Mouse (Mus musculus): ENCODE measurements around the gene Cntln.
A peak's percentile ranks its signal among the peaks of the same experiment; 100 is the strongest.

The Cntln gene

DNA sequence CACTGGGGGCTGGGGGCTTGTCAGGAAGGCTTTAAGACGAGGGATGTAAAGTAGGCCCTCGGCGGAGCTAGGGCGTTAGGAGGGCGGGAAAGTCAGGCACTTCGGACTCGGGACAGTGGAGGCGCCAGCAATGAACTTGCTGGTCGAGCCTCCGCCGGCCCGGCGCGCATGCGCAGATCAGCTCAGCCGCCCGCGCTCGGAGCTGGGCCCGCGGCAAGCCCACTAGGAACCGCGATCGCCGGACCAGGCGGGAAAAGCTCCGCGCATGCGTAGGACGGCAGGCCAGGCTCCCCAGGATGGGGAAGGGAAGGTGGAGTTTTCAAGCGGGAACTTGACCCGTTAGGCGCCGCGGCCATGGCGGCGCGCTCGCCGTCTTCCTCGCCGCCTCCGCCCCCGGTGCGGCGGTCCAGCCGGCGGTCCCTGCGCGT lies at the start of gene Cntln:
Gene Cntln, plus strand, starts transcription at position 199 of the 428 bp plus-strand sequence.
- peak; percentile 82 for DNase-seq (ENCODE audit: low spot score)

DNA sequence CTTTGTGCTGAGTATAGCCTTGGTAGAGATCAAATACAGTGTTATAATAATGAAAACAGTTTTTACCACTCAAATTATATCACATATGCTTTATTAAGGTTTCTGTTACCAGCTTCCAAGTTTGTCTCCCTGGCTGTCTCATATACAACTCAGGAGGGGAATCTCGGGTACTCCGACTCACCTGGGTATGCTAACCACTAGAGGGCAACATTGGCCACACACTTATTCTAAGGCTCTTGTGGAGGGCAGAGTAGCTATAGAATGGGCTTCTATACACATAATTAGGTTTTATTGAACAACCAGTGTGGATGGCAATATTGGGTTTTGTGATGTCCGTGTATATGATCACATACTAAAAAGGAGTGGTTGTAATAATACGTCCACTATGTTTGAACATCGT lies 47.1 kb upstream of the Cntln start:
- DNase-seq (ENCODE audit: low spot score), result peak; percentile 26

DNA sequence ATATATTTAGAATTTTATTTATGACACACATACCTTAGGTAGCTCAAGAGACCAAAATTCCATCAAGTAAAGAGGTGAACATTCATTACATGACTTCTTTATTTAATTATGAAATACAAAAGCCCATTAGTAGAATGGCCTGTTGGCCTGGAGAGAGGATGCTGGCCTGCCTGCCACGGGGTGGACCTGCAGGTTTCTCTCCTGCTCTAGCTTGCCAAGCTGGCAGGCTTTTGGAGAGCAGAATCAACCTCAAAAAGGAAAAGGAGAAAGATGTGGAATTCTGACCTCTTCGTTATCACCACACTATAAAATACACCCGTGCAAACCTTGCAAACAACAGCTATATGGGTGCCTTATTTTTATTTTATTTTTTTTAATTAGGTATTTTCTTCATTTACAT lies 45.6 kb upstream of the Cntln start:
- peak; percentile 9 for DNase-seq (ENCODE audit: low spot score)

DNA sequence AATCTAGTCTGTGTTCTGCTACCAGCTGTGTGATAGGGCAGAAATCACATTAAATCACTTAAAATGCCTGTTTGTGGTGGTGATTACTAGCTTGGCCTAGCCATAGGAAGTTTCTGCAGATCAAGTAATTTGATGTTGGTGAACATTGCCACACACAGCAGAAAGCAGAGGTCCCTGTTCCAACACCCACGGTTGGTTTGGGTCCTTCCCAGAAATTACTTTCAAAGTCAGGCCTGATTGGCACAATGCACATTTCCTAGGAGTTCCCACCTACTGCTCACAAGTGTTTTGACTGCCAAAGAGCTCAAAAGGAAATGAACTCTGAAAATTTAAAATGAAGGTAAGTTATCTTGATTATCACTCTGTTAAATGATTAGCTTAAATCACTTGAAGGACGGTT lies 44.6 kb upstream of the Cntln start:
- no peak for DNase-seq (ENCODE audit: low spot score)

DNA sequence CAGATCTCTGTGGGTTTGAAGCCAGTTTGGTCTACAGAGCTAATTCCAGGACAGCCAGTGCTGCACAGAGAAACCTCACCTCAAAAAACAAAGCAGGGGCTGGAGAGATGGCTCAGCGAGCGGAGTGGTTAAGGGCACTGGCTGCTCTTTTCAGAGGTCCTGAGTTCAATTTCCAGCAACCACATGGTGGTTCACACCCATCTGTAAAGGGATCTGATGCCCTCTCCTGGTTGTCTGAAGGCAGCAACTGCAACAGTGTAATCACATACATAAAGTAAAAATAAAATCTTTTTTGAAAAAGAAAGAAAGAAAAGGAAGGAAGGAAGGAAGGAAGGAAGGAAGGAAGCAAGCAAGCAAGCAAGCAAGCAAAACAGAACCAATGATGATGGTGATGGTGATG lies 26.5 kb upstream of the Cntln start:
- DNase-seq (ENCODE audit: low spot score), result no peak

DNA sequence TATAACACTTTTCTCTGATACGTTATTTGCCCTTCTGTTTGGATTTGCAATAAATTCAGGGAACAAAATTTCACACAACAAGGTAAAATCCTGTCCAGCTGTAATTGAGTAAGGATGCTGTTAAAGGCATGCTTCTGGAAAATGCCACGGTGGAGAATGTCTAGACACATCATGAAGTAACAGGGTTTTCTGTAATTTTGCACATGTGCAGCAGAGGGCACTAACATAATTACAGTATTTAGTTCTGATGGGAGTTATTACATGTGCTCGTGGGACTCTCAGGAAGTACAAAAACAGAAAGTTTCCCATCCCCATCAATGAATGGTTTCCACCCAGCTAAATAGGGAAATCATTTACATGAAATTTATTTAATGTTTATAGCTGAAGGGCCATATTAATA lies 7.8 kb upstream of the Cntln start:
- peak; percentile 19 for DNase-seq (ENCODE audit: low spot score)

DNA sequence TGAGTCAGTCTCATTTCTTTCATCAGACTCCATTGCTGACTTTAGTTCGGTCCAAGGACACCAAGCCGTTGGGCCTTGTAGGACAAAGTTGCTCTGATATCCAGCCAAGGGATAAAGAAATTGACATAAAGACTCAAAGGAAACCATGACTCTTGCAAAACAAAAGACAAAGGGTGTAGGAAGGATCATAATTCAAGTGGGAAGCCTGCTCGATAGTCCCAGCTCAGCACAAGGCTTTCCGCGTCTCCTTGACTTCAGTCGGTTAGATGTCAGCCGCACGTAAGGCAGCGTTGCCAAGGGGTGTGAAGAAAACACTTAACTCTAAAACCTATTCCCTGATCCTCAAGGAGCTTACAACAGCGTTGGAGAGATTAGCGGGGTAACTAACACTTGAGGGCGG lies 463 bp upstream of the Cntln start:
- no peak for DNase-seq (ENCODE audit: low spot score)

DNA sequence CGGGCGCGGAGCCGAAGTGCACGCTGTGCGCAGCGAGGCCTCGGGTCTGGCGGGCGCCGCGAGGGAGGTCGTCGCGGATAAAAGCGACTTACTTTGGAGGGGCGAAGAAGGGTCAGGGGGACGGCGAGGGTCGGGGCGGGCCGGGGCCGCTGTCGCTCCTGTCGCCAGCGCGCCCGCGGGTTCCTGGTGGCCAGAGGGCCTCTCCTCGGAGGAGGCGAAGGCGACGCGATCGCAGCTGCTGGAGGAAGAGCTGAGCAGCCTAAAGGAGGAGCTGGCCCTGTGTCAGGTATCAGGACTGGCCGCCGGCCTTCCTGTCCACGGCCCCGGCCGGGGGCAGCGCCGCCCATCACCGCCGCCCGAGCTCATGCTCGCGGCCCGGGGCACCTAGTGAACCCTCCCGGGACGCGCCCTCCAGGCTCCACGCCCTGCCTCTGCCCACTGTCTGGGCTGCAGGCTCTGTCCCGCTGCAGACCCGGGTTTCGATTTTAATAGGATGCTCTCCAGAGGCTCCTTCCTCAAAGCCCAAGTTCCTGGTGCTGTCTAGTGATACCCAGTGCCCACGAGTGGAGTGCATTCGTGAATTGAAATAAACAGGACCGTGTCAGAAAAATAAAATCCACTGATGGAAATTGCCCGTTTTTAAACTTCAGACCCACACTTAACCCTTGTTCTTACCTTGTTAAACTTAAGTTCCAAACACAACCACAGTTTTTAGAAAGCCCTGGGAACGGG lies 596 bp downstream of the Cntln start:
- peak; percentile 68 for DNase-seq (ENCODE audit: low spot score)

DNA sequence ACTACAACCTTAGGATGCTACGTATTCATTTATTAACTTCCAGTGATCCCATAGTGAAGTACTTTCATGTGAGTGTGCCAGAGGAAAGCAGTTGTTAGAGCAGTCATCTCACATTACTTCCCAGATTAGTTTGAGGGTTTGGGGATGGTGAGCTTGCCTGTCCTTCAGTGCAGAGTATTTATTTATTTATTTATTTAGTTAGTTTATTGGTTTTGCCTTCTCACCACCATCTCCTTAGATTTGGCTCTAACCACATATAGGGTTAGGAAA lies 1.1 kb downstream of the Cntln start:
- peak; percentile 10 for DNase-seq (ENCODE audit: low spot score)

DNA sequence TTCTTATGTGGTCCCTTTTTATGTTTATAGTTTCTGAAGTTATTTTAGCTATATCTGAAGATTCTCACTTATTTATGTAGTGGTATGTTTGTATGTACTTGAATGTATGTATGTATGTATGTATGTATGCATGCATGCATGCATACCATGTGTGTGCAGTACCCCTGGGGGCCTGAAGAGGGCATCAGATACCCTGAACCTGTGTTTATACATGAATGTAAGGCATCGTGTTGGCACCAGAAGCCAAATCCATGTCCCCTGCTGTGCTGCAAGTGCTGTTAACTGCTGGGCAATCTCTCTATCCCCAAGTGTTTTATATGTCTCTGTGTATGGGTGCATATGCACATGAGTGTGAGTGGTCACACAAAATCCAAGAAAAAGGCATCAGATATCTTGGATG lies 34.3 kb downstream of the Cntln start:
- DNase-seq (ENCODE audit: low spot score), result no peak

DNA sequence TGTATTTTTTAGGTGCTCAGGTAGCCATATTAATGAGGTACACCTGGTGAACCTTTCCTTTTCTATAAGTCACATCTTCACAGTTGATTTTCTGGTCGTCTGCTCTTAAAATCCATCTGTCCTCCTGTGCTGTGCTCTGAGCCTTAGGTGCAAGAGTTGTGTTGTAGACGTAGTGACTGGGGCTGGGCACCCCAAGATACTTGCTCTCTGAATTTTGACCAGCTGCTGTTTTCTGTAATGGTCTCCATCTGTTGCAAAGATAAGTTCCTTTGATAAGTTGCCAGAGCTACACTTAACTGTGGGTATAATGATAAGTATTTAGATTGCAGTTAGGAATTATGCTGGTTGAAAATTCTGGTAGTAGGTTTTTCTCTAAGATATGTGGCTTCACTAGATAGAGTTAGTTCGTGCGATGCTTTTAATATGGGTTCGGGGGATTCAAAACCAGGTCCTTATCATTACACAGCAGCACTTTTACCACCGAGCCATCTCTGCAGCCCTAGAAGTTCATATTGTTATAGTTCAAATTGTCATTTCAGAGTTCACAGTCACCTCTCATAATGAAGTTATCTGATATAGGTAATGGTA lies 50.3 kb downstream of the Cntln start:
- no peak for DNase-seq (ENCODE audit: low spot score)

DNA sequence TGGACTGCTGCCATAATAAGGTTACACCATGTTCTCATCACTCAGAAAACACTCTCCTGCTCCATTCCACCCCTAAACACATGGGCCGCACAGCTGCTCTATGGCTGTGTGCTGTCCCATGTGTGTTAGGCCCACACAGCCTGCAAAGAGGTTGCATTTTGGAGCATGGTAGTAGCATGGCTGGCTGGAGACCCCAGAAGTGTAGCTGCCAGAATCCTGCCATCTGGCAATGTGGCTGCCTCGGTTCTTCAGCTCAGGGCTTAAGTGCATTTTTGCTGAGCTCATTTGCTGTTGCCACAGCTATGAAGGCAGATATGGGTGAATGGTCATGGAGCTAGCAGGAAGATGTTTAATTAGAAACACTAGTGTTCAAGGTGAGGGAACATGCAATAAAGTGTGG lies 58.0 kb downstream of the Cntln start:
- no peak for DNase-seq (ENCODE audit: low spot score)

DNA sequence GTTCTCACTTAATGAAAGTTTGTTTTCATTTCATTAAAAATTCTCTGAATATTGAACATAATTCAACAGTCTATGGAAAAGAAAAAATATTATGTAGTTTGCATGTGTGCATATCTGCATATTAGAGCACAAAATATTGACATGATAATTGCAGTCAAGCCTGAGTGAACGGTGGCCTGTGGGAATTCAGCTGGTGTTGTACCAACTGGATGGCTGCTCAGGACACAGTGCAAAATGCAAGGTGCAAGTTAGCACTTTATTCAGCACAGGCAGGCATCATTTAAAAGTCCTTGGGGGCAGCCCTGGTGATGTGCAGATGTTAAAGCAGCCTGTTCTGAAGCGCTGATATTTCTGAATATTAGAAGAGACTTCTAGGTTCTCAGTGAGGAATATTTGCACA lies 58.5 kb downstream of the Cntln start:
- no peak for DNase-seq (ENCODE audit: low spot score)

DNA sequence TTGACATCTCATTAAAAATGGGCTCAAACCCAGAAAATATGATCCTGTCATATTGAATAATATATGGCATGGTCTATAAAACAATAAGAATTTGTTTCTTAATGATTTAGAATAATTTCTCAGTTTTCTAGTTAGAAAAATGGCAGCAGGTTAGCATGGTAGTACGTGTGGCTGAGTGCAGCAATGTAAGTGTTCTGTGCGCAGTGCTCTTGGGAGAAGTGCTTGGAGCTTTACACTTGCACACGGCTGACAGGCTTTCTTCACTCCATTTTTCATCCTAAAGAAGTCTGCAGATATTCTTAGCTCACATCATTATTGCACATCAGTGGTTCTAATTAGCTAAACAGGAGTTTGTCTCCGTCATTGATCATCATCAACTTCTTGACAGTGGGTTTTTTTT lies 60.0 kb downstream of the Cntln start:
- no peak for DNase-seq (ENCODE audit: low spot score)

DNA sequence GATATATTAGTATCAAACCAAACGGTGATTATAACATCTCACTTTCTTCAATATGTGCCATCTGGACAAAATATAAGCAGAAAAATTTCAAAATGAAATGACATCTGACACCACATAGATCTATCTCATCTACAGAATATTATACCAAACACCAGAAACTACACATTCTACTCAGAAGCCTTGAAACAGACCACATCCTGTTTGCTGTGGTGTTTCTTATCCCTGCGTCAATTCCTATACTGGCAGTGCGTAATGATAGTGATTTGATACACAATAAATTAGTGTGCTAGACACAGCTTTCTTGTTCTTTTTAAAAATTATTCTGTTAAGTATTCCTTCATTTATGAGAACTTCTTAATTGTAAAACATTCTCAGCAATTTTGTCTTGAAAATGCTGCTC lies 62.3 kb downstream of the Cntln start:
- DNase-seq (ENCODE audit: low spot score), result no peak

DNA sequence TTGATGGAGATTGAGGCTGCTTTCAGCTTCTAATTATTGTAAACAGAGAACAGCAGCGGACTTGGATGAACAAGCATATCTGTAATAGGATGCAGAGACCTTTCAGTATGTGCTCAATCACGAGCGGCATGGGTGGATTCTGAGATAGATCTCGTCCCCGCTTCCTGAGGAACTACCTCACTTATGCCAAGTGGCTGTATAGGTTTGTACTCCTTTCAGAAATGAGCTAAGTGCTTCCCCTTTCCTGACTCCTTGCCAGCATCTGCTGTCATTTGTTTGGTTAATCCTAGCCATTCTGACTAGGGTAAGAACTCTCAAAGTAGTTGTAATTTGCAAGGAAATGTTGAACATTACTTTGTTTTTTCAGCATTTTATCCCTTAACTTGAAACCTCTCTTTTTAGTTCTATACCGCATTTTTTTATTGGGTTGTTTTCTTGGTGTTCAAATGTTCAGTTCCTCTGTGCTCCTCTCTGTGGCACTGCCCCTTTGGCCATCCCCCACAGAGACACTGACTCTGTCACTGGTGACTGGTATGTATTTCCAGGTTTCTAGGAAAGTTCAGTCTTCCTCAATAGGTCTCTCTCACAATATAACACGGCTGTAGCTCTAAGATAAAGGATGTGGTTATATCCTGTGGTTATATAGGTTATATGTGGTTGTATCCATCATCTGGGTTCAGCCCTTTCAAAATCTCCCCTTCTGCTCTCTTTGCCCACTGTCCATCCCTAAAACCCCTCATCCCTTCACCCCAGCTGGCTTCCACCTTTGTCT lies 93.0 kb downstream of the Cntln start:
- no peak for DNase-seq (ENCODE audit: low spot score)

DNA sequence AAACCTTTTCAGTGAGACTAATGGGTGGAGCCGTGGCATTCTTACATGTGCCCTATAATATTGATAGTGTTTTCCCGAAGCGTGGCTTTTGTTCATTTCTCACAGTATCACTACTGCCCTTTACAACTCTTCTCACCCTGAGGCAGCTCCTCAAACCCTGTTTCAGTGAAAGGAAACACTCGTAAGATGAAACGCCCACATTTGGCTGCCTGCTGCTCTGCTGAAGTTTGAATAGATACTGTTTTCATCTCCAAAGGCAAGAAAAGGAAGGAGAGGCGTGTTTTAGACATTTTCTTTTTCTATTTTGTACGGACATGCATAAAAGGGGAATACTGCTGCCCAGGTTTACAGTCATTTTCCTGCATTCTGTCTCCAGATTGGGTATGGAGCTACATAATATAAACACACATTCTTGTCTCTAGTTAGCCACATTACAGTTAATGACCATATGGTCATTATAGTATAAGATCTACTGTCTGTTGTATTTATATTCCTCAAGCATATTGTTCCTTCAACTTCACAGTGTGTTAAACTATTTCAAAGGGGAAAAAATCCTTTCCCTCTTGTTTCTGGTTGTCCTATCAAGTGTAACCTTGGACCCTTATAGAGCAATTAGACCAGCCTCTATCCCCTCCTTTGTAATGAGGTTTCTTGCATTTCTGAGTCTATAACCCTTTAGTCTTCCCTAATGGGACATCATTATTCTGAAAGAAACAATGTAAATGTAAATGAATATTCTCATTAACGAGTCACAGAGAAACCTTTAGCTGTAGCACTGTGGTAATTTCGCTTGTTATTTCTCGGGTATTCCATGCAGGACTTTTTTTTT lies 111.6 kb downstream of the Cntln start:
- DNase-seq (ENCODE audit: low spot score), result no peak

DNA sequence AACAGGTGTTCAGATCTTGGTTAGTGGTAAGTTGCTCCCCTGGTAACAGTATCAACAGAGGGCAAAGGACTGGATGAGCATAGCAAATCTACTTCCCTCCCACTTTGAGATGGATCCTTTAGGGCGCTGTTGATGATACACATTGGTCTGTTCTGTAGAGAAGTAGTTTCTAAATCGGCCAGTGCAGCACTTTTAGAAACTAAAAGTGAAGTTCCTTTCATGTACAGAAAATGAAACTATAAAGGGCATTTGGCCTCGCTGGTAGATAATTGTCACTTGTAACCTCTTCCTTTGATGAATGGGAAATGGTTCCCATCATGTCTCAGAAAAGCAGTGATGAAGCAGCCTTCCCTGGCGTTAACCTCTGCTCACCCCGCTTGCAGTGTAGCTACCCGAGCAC lies 121.5 kb downstream of the Cntln start:
- DNase-seq (ENCODE audit: low spot score), result no peak

DNA sequence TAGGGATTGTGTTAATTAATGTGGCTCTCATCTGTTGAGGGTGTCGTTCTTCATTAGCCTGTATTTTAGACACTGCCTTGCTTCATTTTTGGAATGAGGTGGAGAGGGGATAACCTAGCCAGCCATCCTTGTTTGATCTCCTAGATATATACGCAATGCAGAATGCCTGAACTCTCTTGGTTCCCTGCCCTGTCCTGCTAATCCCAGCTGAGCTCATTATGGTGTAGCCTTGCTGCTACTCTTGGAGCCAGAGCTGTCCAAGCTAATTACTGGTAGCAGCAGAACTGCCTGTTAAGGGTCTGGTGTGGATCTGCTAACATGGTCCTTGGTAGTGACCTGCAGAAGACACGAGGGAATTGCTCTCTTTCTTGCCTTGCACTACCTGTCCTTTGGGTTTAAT lies 122.7 kb downstream of the Cntln start:
- peak; percentile 6 for DNase-seq (ENCODE audit: low spot score)

DNA sequence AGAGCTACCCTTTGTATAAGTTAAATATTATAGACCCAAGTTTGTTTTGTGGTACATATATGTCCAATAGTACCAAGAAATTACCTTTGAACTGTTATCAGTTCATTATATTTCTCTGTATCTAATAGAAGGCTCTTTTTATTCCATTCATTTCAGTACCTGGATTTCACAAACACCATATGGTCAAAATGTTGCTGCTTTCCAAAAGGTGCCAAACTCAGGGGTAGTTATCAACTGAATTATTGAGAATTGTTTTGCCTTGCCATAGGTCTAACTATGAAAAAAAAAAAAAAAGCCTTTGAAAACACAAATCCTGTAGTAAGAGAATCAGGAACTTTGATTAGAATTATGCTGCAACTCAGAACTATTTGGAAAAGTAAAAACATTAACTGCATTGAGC lies 126.7 kb downstream of the Cntln start:
- DNase-seq (ENCODE audit: low spot score), result no peak

DNA sequence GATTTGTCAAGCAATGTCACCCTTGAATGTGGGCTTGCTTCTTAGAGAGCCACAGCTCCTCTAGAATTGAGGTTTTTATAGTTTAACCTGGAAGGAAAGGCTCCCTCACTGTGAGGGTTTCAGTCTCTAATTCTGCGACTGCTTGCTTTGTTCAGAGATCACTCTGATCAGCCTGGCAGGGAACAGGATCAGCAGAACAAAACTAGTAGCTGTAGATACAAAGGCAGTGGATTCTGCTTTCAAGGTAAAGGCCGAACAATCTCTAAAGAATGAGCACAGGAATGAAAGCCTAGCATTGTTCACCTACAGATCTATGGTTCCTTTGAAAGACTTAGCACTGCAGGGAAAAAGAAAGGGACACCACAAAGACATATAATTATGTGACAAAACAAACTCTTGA lies 161.6 kb downstream of the Cntln start:
- DNase-seq (ENCODE audit: low spot score), result no peak

DNA sequence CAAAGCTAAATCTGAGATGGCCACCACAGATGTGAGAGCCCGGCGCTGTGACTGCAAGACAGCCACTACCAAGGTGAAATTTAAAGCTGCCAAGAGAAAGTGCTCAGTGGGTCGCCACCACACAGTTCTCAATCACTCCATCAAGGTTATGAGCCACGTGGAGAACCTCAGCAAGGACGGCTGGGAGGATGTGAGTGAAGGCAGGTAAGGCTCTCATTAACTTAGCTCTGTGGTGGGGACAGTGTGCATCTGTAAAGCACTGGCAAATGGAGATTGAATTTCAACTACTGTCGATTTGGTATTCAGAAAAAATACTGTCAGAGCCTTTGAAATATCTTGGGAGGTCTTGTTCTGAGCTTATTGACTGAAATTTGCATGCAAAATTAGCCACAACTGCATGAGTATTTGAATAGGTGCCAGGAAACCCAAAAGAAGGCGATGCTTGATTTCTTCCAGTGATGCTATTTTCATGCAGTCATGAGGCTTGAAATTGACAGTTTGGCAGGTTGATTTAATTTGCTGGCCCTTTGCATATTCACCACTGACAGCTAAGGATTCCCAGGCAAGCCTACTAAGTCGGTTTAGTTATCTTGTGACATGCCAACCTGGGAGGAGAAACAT lies 165.9 kb downstream of the Cntln start:
- DNase-seq (ENCODE audit: low spot score), result no peak

Measured in MN1 (cell line).